Mouse (Mus musculus): ENCODE results near the gene Lin7a. TPM values are rescaled to one million over a fixed set of nuclear protein-coding genes. Genes with fewer than 3 reads are reported as not detected.

Gene Lin7a
- polyA plus RNA-seq, 1 experiment from 2014 or later, result 1.9 TPM

- Histone ChIP-seq H3K27me3 (replicated peaks) (no peaks in the 10 kb centered on the region), H3K4me1 (no peaks in the 10 kb centered on the region), H3K9ac (no peak overlapping the region), H3K27ac (replicated peaks) (no peak overlapping the region), H3K4me2 (no peak overlapping the region), H3K4me3 (no peak overlapping the region), H3K9me3 (no peaks in the 10 kb centered on the region), H3K36me3 (no peaks in the 10 kb centered on the region)
- 84% methylated on average over 5 of the region's 5 CpGs for WGBS
- ATAC-seq (ENCODE audit: extremely low read depth, insufficient number of reproducible peaks, low FRiP score, low TSS enrichment), result no peak
Measured at GRCm38 (mm10) chr10:107310964-107311490, 39.5 kb downstream of the Lin7a start.

- H3K4me1 ChIP-seq, result no peaks in the 10 kb centered on the region
- WGBS, result 84% methylated on average over 4 of the region's 4 CpGs
Measured at GRCm38 (mm10) chr10:107312609-107313008, 41.1 kb downstream of the Lin7a start.

GRCm38 (mm10) chr10:107313395-107313794 lies 41.9 kb downstream of the Lin7a start:
- Histone ChIP-seq H3K9me3 (no peaks in the 10 kb centered on the region), H3K36me3 (no peaks in the 10 kb centered on the region), H3K4me1 (no peaks in the 10 kb centered on the region), H3K4me2 (no peak overlapping the region), H3K27me3 (replicated peaks) (no peaks in the 10 kb centered on the region), H3K4me3 (no peak overlapping the region), H3K9ac (no peak overlapping the region), H3K27ac (replicated peaks) (no peak overlapping the region)
- 38% methylated on average over 3 of the region's 3 CpGs for WGBS
- ATAC-seq (ENCODE audit: extremely low read depth, insufficient number of reproducible peaks, low FRiP score, low TSS enrichment), result no peak

More at GRCm38 (mm10) chr10:107312609-107313008, 41.1 kb downstream of the Lin7a start:
- Histone ChIP-seq H3K36me3 (no peaks in the 10 kb centered on the region), H3K4me2 (no peak overlapping the region), H3K4me3 (no peak overlapping the region), H3K9ac (no peak overlapping the region), H3K27ac (replicated peaks) (no peak overlapping the region), H3K27me3 (replicated peaks) (no peaks in the 10 kb centered on the region), H3K9me3 (no peaks in the 10 kb centered on the region)
- ATAC-seq (ENCODE audit: extremely low read depth, insufficient number of reproducible peaks, low FRiP score, low TSS enrichment), result no peak

GRCm38 (mm10) chr10:107315251-107315650 lies 43.8 kb downstream of the Lin7a start:
- Histone ChIP-seq H3K27ac (replicated peaks) (no peak overlapping the region), H3K9me3 (no peaks in the 10 kb centered on the region), H3K4me1 (no peaks in the 10 kb centered on the region), H3K9ac (no peak overlapping the region), H3K4me2 (no peak overlapping the region), H3K36me3 (no peaks in the 10 kb centered on the region), H3K4me3 (no peak overlapping the region), H3K27me3 (replicated peaks) (no peaks in the 10 kb centered on the region)
- ATAC-seq (ENCODE audit: extremely low read depth, insufficient number of reproducible peaks, low FRiP score, low TSS enrichment), result no peak

GRCm38 (mm10) chr10:107315681-107316080 lies 44.2 kb downstream of the Lin7a start:
- H3K27me3 ChIP-seq (replicated peaks), result no peaks in the 10 kb centered on the region
- H3K9ac ChIP-seq, result no peak overlapping the region
- H3K4me2 ChIP-seq, result no peak overlapping the region
- no peak for ATAC-seq (ENCODE audit: extremely low read depth, insufficient number of reproducible peaks, low FRiP score, low TSS enrichment)
- no peak overlapping the region for H3K27ac ChIP-seq (replicated peaks)
- WGBS, result 72% methylated on average over 5 of the region's 5 CpGs
- H3K4me1 ChIP-seq, result no peaks in the 10 kb centered on the region
- no peaks in the 10 kb centered on the region for H3K36me3 ChIP-seq
- H3K4me3 ChIP-seq, result no peak overlapping the region
- H3K9me3 ChIP-seq, result no peaks in the 10 kb centered on the region

- no peak for ATAC-seq (ENCODE audit: extremely low read depth, insufficient number of reproducible peaks, low FRiP score, low TSS enrichment)
- no peak overlapping the region for H3K4me3 ChIP-seq
- no peaks in the 10 kb centered on the region for H3K4me1 ChIP-seq
- H3K4me2 ChIP-seq, result no peak overlapping the region
- no peaks in the 10 kb centered on the region for H3K9me3 ChIP-seq
- H3K36me3 ChIP-seq, result no peaks in the 10 kb centered on the region
- H3K9ac ChIP-seq, result no peak overlapping the region
- H3K27ac ChIP-seq (replicated peaks), result no peak overlapping the region
- WGBS, result 74% methylated on average over 2 of the region's 2 CpGs
- no peaks in the 10 kb centered on the region for H3K27me3 ChIP-seq (replicated peaks)
Measured at GRCm38 (mm10) chr10:107316100-107316499, 44.6 kb downstream of the Lin7a start.

GRCm38 (mm10) chr10:107319648-107320047 lies 48.2 kb downstream of the Lin7a start:
- 69% methylated on average over 2 of the region's 2 CpGs for WGBS
- H3K27ac ChIP-seq (replicated peaks), result no peak overlapping the region
- H3K9ac ChIP-seq, result no peak overlapping the region
- no peak overlapping the region for H3K4me3 ChIP-seq
- H3K36me3 ChIP-seq, result no peaks in the 10 kb centered on the region
- H3K9me3 ChIP-seq, result no peaks in the 10 kb centered on the region
- no peak for ATAC-seq (ENCODE audit: extremely low read depth, insufficient number of reproducible peaks, low FRiP score, low TSS enrichment)
- H3K4me1 ChIP-seq, result no peaks in the 10 kb centered on the region
- H3K4me2 ChIP-seq, result no peak overlapping the region
- no peaks in the 10 kb centered on the region for H3K27me3 ChIP-seq (replicated peaks)

GRCm38 (mm10) chr10:107323865-107324264 lies 52.4 kb downstream of the Lin7a start:
- Histone ChIP-seq H3K4me2 (no peak overlapping the region), H3K27me3 (replicated peaks) (no peaks in the 10 kb centered on the region), H3K27ac (replicated peaks) (no peak overlapping the region), H3K9me3 (no peaks in the 10 kb centered on the region), H3K4me3 (no peak overlapping the region), H3K4me1 (no peaks in the 10 kb centered on the region), H3K9ac (no peak overlapping the region), H3K36me3 (no peaks in the 10 kb centered on the region)
- ATAC-seq (ENCODE audit: extremely low read depth, insufficient number of reproducible peaks, low FRiP score, low TSS enrichment), result no peak
- 83% methylated on average over 7 of the region's 7 CpGs for WGBS

GRCm38 (mm10) chr10:107325558-107325957 lies 54.1 kb downstream of the Lin7a start:
- Histone ChIP-seq H3K36me3 (no peaks in the 10 kb centered on the region), H3K27ac (replicated peaks) (no peak overlapping the region), H3K4me3 (no peak overlapping the region), H3K4me1 (no peaks in the 10 kb centered on the region), H3K4me2 (no peak overlapping the region), H3K9me3 (no peaks in the 10 kb centered on the region), H3K9ac (no peak overlapping the region), H3K27me3 (replicated peaks) (no peaks in the 10 kb centered on the region)
- no peak for ATAC-seq (ENCODE audit: extremely low read depth, insufficient number of reproducible peaks, low FRiP score, low TSS enrichment)
- 74% methylated on average over 5 of the region's 5 CpGs for WGBS

GRCm38 (mm10) chr10:107339524-107339923 lies 68.0 kb downstream of the Lin7a start:
- Histone ChIP-seq H3K4me3 (no peak overlapping the region), H3K27ac (replicated peaks) (no peak overlapping the region), H3K27me3 (replicated peaks) (no peaks in the 10 kb centered on the region), H3K9ac (no peak overlapping the region), H3K4me1 (peaks cover 4% of the 10 kb centered on the region; the same call in 1 of the 2 replicates), H3K9me3 (no peaks in the 10 kb centered on the region), H3K36me3 (no peaks in the 10 kb centered on the region), H3K4me2 (no peak overlapping the region)
- 79% methylated on average over 3 of the region's 3 CpGs for WGBS
- no peak for ATAC-seq (ENCODE audit: extremely low read depth, insufficient number of reproducible peaks, low FRiP score, low TSS enrichment)

GRCm38 (mm10) chr10:107341151-107341550 lies 69.7 kb downstream of the Lin7a start:
- 81% methylated on average over 4 of the region's 4 CpGs for WGBS
- no peak overlapping the region for H3K9ac ChIP-seq
- H3K27ac ChIP-seq (replicated peaks), result no peak overlapping the region
- no peak for ATAC-seq (ENCODE audit: extremely low read depth, insufficient number of reproducible peaks, low FRiP score, low TSS enrichment)
- peaks cover 4% of the 10 kb centered on the region; the same call in 1 of the 2 replicates for H3K4me1 ChIP-seq
- no peak overlapping the region for H3K4me2 ChIP-seq
- H3K36me3 ChIP-seq, result no peaks in the 10 kb centered on the region
- no peak overlapping the region for H3K4me3 ChIP-seq
- H3K27me3 ChIP-seq (replicated peaks), result no peaks in the 10 kb centered on the region
- no peaks in the 10 kb centered on the region for H3K9me3 ChIP-seq

- no peaks in the 10 kb centered on the region for H3K27me3 ChIP-seq (replicated peaks)
- 43% methylated on average over 3 of the region's 3 CpGs for WGBS
- H3K4me1 ChIP-seq, result peaks cover 4% of the 10 kb centered on the region; the same call in 1 of the 2 replicates
- H3K4me3 ChIP-seq, result no peak overlapping the region
- no peak overlapping the region for H3K27ac ChIP-seq (replicated peaks)
- H3K9me3 ChIP-seq, result no peaks in the 10 kb centered on the region
- H3K36me3 ChIP-seq, result no peaks in the 10 kb centered on the region
- no peak for ATAC-seq (ENCODE audit: extremely low read depth, insufficient number of reproducible peaks, low FRiP score, low TSS enrichment)
- no peak overlapping the region for H3K9ac ChIP-seq
- peak overlapping the region; percentile 25 for H3K4me2 ChIP-seq
Measured at GRCm38 (mm10) chr10:107344200-107344599, 72.7 kb downstream of the Lin7a start.

Data from heart, embryonic 13.5 days (tissue).